Mouse (Mus musculus) left cerebral cortex, postnatal 4 days (tissue): ENCODE measurements around the gene Ush2a. TPM values are rescaled to one million over a fixed set of nuclear protein-coding genes. Genes with fewer than 3 reads are reported as not detected.
A peak's percentile ranks its signal among the peaks of the same experiment; 100 is the strongest.

Experiments used
- DNase-seq: peaks from one replicate; pipeline ENCODE4 v3.0.0-alpha.2; 2022
- intact Hi-C: fragments of 180-260 bp; cut with DNase I; formaldehyde crosslinking; loops from one replicate; pipeline ENCODE4 v1.15.1; 2025
- total RNA-seq, 2 experiments: library from RNA; stranded (reverse); gene quantifications; 2 replicates each; pipeline ENCODE4 v1.2.3; 2021

Gene Ush2a
- total RNA-seq, 2 experiments from 2014 or later: 0.08 to 0.38 TPM

GRCm38 (mm10) chr1:188656121-188656520 is 394.3 kb downstream of the Ush2a start:
- no peak for DNase-seq
- intact Hi-C loops: no loop called here

- intact Hi-C loops: no loop called here
These were observed 397.3 kb downstream of the Ush2a start for GRCm38 (mm10) chr1:188659159-188659558.

DNA sequence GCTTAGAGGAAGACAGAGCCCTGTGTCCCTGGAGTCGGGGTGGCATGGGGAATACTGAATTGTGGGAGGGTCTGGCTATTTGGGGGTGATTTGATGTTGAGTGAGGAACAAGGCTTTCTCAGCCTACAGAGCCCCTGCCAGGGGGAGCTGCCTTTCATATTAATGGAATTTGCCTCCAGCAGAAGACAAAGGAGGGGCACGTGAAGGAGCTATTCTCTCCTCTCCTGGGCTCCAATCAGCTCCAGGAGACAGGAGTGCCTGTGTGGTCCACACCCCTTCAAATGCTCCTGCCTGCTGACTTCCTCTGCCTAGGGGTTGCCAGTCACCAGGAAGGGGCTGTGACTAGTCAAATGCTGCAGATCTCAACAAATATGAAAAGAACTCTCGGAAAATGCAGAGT is 398.5 kb downstream of the Ush2a start:
- intact Hi-C loops: no loop called here

More at GRCm38 (mm10) chr1:188659159-188659558, 397.3 kb downstream of the Ush2a start:
- no peak for DNase-seq

GRCm38 (mm10) chr1:188660882-188661281 is 399.1 kb downstream of the Ush2a start:
- peak; percentile 27 for DNase-seq
- intact Hi-C loops: no loop called here

More for the DNA sequence above, 398.5 kb downstream of the Ush2a start:
- DNase-seq: no peak

- intact Hi-C loops: no loop called here
- no peak for DNase-seq
These were observed 405.6 kb downstream of the Ush2a start for GRCm38 (mm10) chr1:188667460-188667859.

DNA sequence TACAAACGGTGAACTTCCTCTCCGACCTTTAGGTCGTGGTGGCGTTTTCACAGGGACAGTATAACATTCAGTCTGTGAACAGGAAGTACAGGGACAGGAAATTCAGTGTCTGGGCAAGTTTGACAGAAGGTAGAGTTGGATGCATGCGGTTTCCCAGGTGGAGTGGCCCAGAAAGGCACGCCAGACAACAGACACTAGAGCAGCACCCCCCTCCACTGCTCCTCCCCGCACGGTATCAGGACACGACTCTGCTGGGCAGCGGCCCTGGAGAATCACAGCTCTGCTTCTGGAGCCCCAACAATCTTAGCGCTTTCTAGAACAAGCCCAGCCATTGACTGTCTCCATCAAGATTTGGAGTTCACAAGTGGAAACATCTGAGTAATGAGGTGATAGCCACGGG is 406.7 kb downstream of the Ush2a start:
- DNase-seq: no peak
- intact Hi-C loops: no loop called here

- peak; percentile 11 for DNase-seq
- intact Hi-C loops: no loop called here
These were observed 411.0 kb downstream of the Ush2a start for GRCm38 (mm10) chr1:188672871-188673270.

DNA sequence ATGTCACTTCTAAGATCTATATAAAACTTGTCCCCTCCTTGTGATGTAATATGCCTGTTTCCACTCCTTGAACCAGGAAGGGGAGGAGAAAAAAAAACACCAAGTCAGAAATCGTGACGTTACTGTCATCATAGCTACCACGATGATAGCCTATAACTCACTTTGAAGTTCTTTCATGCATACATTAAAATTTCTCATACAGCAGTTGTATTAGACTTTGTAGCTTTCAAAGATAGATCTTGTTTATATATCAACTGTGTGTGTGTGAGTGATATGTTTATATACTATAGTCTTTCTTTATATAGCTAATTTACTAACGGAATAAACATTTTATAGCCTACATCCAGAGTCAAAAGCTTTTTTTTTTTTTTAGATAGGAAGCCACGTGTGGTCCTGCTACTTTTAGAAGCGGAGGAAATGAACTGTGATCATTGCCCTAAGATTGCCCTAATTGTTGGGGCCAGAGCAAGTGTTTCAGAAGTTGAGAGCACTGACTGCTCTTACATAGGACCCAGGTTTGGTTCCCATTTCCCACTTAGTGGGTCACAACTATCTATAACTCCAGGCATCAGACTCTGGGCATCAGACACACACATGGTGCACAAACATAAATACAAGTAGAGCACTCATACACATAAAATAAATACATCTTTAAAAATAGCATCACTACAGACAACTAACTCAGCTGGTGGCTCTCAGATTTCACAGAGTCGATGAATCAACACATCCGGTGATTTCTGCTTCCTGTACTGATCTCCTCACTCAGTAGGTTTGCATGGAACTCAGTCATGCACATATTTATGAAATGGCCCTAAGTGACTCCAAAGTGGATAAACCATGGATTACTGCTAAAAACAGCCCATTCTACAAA is 413.1 kb downstream of the Ush2a start:
- no peak for DNase-seq
- intact Hi-C loops: no loop called here

DNA sequence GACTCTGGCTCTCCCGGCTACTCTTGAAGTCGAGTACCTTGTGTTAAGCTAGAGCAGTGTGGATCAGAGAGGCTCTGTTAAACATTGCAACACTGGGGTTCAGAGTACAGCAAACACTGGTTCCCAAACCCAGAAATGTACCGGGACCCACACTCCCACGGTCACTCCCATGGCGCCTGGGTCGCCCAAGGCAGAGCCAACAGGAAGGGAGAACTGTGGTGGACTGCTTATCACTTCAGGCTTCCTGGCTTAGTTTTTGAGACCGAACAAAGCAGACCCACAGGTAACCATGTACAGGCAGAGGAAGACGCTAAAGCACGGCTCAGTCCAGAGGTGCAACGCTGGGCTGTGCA is 413.7 kb downstream of the Ush2a start:
- DNase-seq: no peak
- intact Hi-C loops: no loop called here

DNA sequence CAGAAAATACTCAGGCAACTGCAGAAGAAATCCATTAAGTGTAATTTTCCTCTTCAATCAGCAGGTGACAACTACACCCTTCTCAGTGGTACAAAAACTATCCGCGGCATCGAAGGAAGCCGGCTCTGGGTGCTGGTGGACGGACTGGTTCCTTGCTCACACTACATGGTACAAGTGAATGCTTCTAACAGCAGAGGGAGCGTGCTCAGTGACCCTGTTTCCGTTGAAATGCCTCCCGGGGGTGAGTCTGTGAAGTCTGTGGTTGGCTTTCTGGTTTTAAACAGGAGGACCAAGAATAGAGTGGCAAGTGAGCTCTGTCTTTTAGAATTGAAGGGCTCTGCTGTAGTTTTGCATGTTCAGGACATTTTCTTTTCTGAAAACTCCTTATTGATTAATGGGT is 416.4 kb downstream of the Ush2a start:
- intact Hi-C loops: no loop called here
- DNase-seq: no peak

DNA sequence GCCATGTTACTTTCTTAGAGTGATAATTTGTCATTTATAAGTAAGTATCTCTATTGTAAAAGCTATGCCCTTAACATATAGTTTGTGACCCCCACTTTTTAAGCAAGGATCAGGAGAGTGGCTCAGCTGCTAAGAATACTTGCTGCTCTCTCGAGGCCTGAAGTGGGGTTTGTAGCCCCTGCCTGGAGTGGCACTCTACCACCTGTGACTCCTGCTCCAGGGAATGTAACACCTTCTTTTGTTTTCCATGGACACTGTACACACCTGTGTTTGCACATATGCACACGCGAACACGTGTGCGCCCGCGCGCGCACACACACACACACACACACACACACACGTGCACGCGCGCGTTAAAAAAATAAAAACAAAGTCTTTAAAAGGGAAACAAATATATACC is 424.5 kb downstream of the Ush2a start:
- intact Hi-C loops: no loop called here
- DNase-seq: no peak

- no peak for DNase-seq
- intact Hi-C loops: no loop called here
These were observed 434.5 kb downstream of the Ush2a start for GRCm38 (mm10) chr1:188696295-188696694.

- DNase-seq: peak; percentile 19
- intact Hi-C loops: no loop called here
These were observed 446.4 kb downstream of the Ush2a start for GRCm38 (mm10) chr1:188708176-188708575.

DNA sequence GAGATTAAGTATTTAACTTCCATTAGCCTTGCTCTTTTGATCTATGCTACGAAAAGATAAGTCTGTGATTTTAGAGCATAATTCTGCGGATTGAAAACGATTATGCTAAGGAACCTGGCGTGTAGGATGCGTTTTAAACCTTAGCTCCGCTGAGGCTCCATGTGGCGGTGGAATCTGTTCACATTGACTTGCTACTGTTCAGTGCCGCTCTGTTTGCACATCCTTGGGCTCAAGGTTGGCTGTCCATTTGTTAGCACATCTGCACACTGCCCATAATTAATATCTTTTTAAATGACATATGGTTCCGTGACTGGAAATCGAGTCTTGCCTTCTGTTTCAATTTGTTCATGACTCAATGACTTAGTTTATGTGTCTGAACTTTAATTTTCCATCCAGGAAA is 446.9 kb downstream of the Ush2a start:
- intact Hi-C loops: no loop called here
- DNase-seq: no peak

- peak; percentile 53 for DNase-seq
- intact Hi-C loops: no loop called here
These were observed 452.3 kb downstream of the Ush2a start for GRCm38 (mm10) chr1:188714131-188714530.

DNA sequence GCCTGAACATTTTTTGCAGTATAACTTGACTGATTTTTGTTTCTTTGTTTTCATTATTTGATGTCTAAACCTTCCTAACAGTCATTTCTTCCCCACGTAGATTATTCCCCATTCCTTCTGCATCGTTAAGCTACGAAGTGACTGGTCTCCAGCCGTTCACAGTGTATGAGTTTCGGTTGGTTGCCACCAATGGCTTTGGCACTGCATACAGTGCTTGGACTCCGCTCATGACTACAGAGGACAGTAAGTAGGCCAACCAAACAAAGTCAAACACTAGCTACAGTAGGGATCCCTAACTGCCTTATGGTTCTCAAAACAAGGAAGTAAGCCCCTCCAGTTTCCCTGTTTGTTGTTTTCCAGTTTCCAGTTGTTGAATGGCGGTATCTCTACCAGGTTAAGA is 453.1 kb downstream of the Ush2a start:
- intact Hi-C loops: no loop called here
- DNase-seq: no peak

- DNase-seq: no peak
- intact Hi-C loops: no loop called here
These were observed 455.1 kb downstream of the Ush2a start for GRCm38 (mm10) chr1:188716886-188717285.

GRCm38 (mm10) chr1:188725122-188725995 is 463.5 kb downstream of the Ush2a start:
- intact Hi-C loops: no loop called here
- DNase-seq: peak; percentile 52

DNA sequence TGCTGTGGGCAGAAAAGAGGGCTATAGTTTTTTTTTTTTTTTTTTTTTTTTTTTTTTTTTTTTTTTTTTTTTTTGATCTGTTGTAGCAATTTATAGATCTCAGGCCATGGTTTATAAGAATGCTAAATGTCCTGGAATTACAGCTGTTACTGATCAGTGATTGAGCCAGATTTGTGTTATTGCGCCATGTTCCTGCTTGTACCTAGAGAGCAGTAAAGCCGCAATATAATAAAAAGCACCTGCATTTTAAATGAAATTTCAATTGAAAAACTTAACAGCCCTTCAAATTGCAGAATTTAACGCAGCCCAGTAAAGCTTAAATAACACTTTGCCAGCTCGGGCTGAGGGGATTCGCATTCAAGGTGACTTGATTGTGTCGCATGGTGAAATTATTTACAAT is 465.1 kb downstream of the Ush2a start:
- no peak for DNase-seq
- intact Hi-C loops: no loop called here

- peak; percentile 18 for DNase-seq
- intact Hi-C loops: no loop called here
These were observed 466.8 kb downstream of the Ush2a start for GRCm38 (mm10) chr1:188728625-188729024.

- peak; percentile 47 for DNase-seq
- intact Hi-C loops: no loop called here
These were observed 467.4 kb downstream of the Ush2a start for GRCm38 (mm10) chr1:188729179-188729578.
